Mouse (Mus musculus) heart, embryonic 16.5 days (tissue): ENCODE measurements at regions not wholly inside any gene's neighbourhood (a gene's known extent, or its start where the extent isn't known, plus 50 kb on each side); places are given as distances from the start of the nearest gene placed in this dataset.

Source experiments
- ATAC-seq: fragments of 200-750 bp; cut with Nextera tagmentation; replicated peaks from 2 replicates; pipeline ENCODE4 v1.8.0; 2017; ENCODE audit warnings: moderate number of reproducible peaks; ENCODE audit not compliant: insufficient read depth, low FRiP score; ENCODE audit errors: extremely low read depth
- H3K27ac ChIP-seq: fragments of 300-500 bp; sonication (generic); 2 replicates; pipeline ENCODE4 v1.5.1; 2014; ENCODE audit warnings: mild to moderate bottlenecking, low read length, control low read depth, moderate library complexity
- H3K27me3 ChIP-seq: fragments of 300-500 bp; sonication (generic); 2 replicates; pipeline ENCODE4 v1.6.1; 2014; ENCODE audit warnings: low read length, mixed read lengths; ENCODE audit not compliant: control insufficient read depth, insufficient read depth
- H3K36me3 ChIP-seq: fragments of 300-500 bp; sonication (generic); 2 replicates; pipeline ENCODE4 v1.6.1; 2014; ENCODE audit not compliant: control insufficient read depth, insufficient read depth
- H3K4me1 ChIP-seq: fragments of 300-500 bp; sonication (generic); 2 replicates; pipeline ENCODE4 v1.6.1; 2014; ENCODE audit warnings: low read length, mixed read lengths; ENCODE audit not compliant: control insufficient read depth, insufficient read depth
- H3K4me2 ChIP-seq: fragments of 300-500 bp; sonication (generic); 2 replicates; pipeline ENCODE4 v1.6.1; 2014; ENCODE audit warnings: low read depth, mild to moderate bottlenecking, control low read depth, low read length
- H3K4me3 ChIP-seq: fragments of 300-500 bp; sonication (generic); 2 replicates; pipeline ENCODE4 v1.5.1; 2014; ENCODE audit warnings: mild to moderate bottlenecking, control low read depth, low read length
- H3K9ac ChIP-seq: fragments of 300-500 bp; sonication (generic); 2 replicates; pipeline ENCODE4 v1.6.1; 2014; ENCODE audit warnings: low read length, control low read depth
- H3K9me3 ChIP-seq: fragments of 300-500 bp; sonication (generic); replicated peaks from 2 replicates; pipeline ENCODE4 v1.6.1; 2016; ENCODE audit warnings: low read length; ENCODE audit not compliant: control insufficient read depth
- WGBS: fragments of 180-500 bp; shearing (Covaris S2); extraction: QIAGEN DNeasy Blood & Tissue Kit; methylation state at CpG from one replicate; pipeline ENCODE4 v1.1.7; 2014; 5-methylcytosine and 5-hydroxymethylcytosine counted together

GRCm38 (mm10) chr15:64512615-64513014 is 304.9 kb upstream of the Gm21798 start:
- no peak for ATAC-seq
- Histone ChIP-seq H3K4me3 (no peak overlapping the region), H3K4me2 (no peak overlapping the region), H3K4me1 (peaks cover 10% of the 10 kb centered on the region), H3K36me3 (no peaks in the 10 kb centered on the region), H3K9me3 (no peaks in the 10 kb centered on the region), H3K27ac (no peak overlapping the region), H3K9ac (no peak overlapping the region), H3K27me3 (no peaks in the 10 kb centered on the region)
- WGBS, result 87% methylated on average over 3 of the region's 3 CpGs

- H3K9ac ChIP-seq, result no peak overlapping the region
- no peak overlapping the region for H3K4me3 ChIP-seq
- no peak overlapping the region for H3K4me2 ChIP-seq
- H3K4me1 ChIP-seq, result peaks cover 10% of the 10 kb centered on the region
- H3K27ac ChIP-seq, result no peak overlapping the region
- H3K9me3 ChIP-seq, result no peaks in the 10 kb centered on the region
- H3K36me3 ChIP-seq, result no peaks in the 10 kb centered on the region
- ATAC-seq, result no peak
- H3K27me3 ChIP-seq, result no peaks in the 10 kb centered on the region
Measured at GRCm38 (mm10) chr15:64513501-64514097, 303.9 kb upstream of the Gm21798 start.

- ATAC-seq, result no peak
- Histone ChIP-seq H3K4me2 (no peak overlapping the region), H3K4me1 (peaks cover 10% of the 10 kb centered on the region), H3K9ac (no peak overlapping the region), H3K9me3 (no peaks in the 10 kb centered on the region), H3K27me3 (no peaks in the 10 kb centered on the region), H3K4me3 (no peak overlapping the region), H3K36me3 (no peaks in the 10 kb centered on the region), H3K27ac (no peak overlapping the region)
Measured at GRCm38 (mm10) chr15:64515179-64515578, 302.3 kb upstream of the Gm21798 start.

- Histone ChIP-seq H3K4me1 (no peaks in the 10 kb centered on the region), H3K4me2 (no peak overlapping the region), H3K9me3 (no peaks in the 10 kb centered on the region), H3K36me3 (no peaks in the 10 kb centered on the region), H3K9ac (no peak overlapping the region), H3K27ac (no peak overlapping the region), H3K4me3 (no peak overlapping the region), H3K27me3 (no peaks in the 10 kb centered on the region)
- ATAC-seq, result no peak
- 66% methylated on average over 4 of the region's 4 CpGs for WGBS
Measured at GRCm38 (mm10) chr15:64519207-64519628, 298.3 kb upstream of the Gm21798 start.

GRCm38 (mm10) chr15:64520568-64520967 is 296.9 kb upstream of the Gm21798 start:
- ATAC-seq, result no peak

GRCm38 (mm10) chr15:64532260-64533120 is 285.0 kb upstream of the Gm21798 start:
- Histone ChIP-seq H3K9me3 (no peaks in the 10 kb centered on the region), H3K9ac (no peak overlapping the region), H3K4me1 (peaks cover 13% of the 10 kb centered on the region), H3K27me3 (no peaks in the 10 kb centered on the region), H3K4me3 (no peak overlapping the region), H3K4me2 (no peak overlapping the region), H3K36me3 (no peaks in the 10 kb centered on the region), H3K27ac (peak overlapping the region; percentile 41)
- peak; percentile 55; the same call in 1 of the 2 replicates for ATAC-seq
- 23% methylated on average over 6 of the region's 6 CpGs for WGBS

More at GRCm38 (mm10) chr15:64520568-64520967, 296.9 kb upstream of the Gm21798 start:
- no peaks in the 10 kb centered on the region for H3K9me3 ChIP-seq
- H3K27ac ChIP-seq, result no peak overlapping the region
- no peak overlapping the region for H3K9ac ChIP-seq
- no peak overlapping the region for H3K4me3 ChIP-seq
- no peak overlapping the region for H3K4me2 ChIP-seq
- H3K27me3 ChIP-seq, result no peaks in the 10 kb centered on the region
- WGBS, result 94% methylated on average over 5 of the region's 5 CpGs
- H3K36me3 ChIP-seq, result no peaks in the 10 kb centered on the region
- H3K4me1 ChIP-seq, result no peaks in the 10 kb centered on the region

GRCm38 (mm10) chr15:64533169-64533795 is 284.2 kb upstream of the Gm21798 start:
- peak overlapping the region; percentile 41 for H3K27ac ChIP-seq
- no peak for ATAC-seq

GRCm38 (mm10) chr15:64534166-64534565 is 283.3 kb upstream of the Gm21798 start:
- WGBS, result 69% methylated on average over 6 of the region's 6 CpGs
- Histone ChIP-seq H3K4me2 (no peak overlapping the region), H3K27ac (no peak overlapping the region), H3K4me3 (no peak overlapping the region), H3K4me1 (peaks cover 13% of the 10 kb centered on the region), H3K9me3 (no peaks in the 10 kb centered on the region), H3K36me3 (no peaks in the 10 kb centered on the region), H3K9ac (no peak overlapping the region), H3K27me3 (no peaks in the 10 kb centered on the region)
- ATAC-seq, result no peak

More at GRCm38 (mm10) chr15:64533169-64533795, 284.2 kb upstream of the Gm21798 start:
- Histone ChIP-seq H3K4me3 (no peak overlapping the region), H3K4me1 (peaks cover 13% of the 10 kb centered on the region), H3K4me2 (no peak overlapping the region), H3K27me3 (no peaks in the 10 kb centered on the region), H3K9me3 (no peaks in the 10 kb centered on the region), H3K9ac (no peak overlapping the region), H3K36me3 (no peaks in the 10 kb centered on the region)
- WGBS, result 77% methylated on average over 2 of the region's 2 CpGs

- no peaks in the 10 kb centered on the region for H3K9me3 ChIP-seq
- H3K4me3 ChIP-seq, result no peak overlapping the region
- no peak for ATAC-seq
- H3K4me1 ChIP-seq, result peaks cover 13% of the 10 kb centered on the region
- WGBS, result 77% methylated on average over 2 of the region's 2 CpGs
- no peak overlapping the region for H3K27ac ChIP-seq
- H3K27me3 ChIP-seq, result no peaks in the 10 kb centered on the region
- H3K9ac ChIP-seq, result no peak overlapping the region
- H3K4me2 ChIP-seq, result no peak overlapping the region
- no peaks in the 10 kb centered on the region for H3K36me3 ChIP-seq
Measured at GRCm38 (mm10) chr15:64535160-64535559, 282.3 kb upstream of the Gm21798 start.
